Mouse (Mus musculus) layer of hippocampus, adult 11-12 months (tissue): Measurements from ENCODE around the gene Lrrc55.
A peak's percentile ranks its signal among the peaks of the same experiment; 100 is the strongest.

Experiments
- DNase-seq: peaks from one replicate; pipeline ENCODE4 v3.0.0; 2022; ENCODE audit warnings: low spot score

Gene Lrrc55

DNA sequence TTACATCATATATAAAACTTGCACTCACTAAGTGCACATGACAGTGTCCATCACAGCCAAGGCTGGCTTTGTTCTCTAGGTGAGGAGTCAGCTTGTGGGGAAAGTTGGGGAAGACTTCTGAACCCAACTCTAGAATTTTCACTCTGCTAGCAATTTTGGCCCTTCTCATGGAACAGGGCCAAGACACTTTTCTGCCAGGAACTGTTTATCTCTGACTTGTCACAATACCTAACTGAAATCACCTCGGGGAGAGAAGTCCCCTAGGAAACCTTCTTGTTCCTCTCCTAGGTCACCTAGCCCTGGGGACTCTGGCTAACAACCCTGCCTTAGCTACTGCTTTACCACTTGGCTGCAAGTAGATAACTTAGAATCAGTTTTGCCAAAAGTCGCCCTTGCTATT lies 64.8 kb downstream of the Lrrc55 start:
- DNase-seq = no peak

- no peak for DNase-seq
These were observed 65.3 kb downstream of the Lrrc55 start for GRCm38 (mm10) chr2:85131724-85132123.

DNA sequence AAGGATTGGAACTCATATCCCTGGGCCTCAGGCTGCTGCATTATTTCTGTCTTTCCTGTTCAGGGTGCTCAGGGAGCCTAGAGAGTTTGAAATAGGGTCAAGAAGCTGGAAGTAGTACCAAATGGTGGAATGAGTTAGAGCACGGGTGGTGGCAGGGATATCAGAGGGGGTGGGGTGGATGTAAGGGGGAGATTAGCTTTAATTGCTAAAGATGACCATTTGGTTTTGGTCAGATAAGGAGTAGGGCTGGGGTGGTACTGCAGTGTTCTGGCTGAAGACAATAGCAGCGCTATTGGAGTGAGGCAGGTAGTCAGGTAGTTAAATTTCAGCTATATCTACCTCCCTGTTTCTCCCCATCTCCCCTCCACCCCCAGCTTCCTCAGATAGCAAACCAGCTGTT lies 65.8 kb downstream of the Lrrc55 start:
- DNase-seq = no peak

DNA sequence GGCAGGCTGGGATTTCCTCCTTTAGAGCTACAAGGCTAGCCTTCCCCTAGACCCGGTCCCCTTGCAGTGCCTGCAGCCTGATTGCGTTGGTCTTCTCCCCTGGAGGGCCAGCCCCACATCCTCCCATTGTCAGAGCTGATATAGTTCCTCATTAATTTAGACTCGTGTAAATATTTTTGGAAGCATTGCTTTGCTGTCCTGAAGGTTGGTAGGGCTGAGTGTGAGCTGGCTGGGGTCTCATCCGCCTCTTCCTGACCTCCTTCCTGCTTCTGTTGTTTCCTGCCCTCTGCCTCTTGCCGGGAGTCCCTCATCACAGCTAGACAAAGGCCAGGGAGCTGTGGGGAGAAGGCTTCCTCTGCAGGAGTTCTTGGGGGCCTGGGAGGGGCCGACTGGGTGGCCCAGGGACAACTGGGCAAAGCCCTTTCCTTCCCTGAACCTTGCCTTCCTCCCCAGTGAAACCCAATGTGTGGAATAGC lies 67.5 kb downstream of the Lrrc55 start:
- DNase-seq = no peak

GRCm38 (mm10) chr2:85123869-85124535 lies 73.0 kb downstream of the Lrrc55 start:
- peak; percentile 85 for DNase-seq

DNA sequence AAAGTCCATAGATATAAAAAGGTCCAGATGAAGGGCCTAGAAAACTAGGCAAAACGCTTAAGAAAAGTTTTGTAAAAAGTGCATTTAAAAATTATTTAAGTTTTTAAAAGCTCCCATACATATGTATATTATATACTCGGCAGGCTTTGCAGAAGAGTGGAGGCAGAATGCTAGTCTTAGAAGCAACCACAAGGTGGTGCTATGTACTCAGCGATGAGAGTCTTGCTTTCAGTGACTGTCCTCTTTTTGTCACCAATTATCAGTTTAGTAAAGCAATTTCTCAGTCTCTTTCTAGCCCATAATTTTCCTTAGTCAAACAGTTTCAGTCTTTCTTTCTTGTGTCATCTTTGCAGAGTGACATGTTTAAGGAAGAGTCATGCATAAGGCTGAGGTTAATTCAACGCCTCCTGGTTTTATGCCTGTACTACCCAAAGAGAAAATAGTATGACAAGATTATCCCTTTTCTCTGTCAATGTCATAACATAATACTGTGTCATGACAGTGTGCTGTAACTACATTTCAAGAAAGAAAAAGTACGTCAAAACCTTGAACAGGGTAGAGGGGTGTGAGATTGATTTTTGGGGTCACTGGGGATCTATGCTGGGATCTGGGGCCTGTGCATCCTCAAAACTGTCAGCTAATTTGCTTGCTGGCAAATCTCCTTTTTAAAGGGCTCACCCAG lies 73.7 kb downstream of the Lrrc55 start:
- DNase-seq = peak; percentile 39
